Mouse (Mus musculus): ENCODE results near the gene Crim1. TPM values are rescaled to one million over a fixed set of nuclear protein-coding genes. Genes with fewer than 3 reads are reported as not detected.

Gene Crim1
- polyA plus RNA-seq, 1 experiment from 2014 or later, result 7.2 TPM

DNA sequence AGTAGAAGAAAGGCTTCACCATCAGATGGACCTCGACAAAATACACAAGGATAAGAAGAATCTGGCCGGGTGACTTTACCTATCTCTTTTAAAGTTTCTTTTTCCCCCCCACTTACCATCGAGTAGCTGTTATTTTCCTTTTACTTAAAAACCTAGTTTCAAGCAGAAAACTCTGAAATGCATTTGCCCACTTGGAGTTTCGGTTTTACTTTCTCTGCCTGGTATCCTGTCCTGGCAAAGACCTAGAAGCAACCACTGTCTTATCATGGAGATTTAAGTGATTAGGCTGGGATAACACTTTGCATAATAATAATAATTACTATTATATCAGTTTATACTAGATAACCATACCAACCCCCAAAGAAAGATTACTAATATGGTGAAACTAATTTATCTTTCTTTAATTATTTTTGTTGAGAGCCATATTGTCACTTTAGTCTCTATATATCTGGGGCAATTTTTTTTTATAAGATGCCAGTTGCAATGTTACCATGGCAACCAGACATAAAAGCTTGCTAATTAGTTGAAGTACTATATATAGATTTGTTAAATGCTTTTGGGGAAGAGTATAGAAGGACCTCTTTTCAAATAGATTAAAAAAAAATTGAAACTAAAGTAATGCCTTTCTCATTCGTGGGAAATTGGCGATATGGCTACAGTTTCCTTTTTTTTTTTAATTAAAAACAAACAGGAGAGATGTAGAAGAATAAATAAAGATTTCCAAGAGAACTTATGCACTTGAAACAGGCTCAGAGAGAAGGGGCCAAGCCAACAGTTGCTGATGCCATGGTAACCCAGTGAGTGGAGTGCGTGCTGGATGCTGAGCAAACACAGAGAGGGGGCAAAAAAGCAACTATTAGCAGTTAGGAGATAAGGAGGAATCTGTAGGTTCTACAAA is 74.8 kb downstream of the Crim1 start:
- H3K9me3 ChIP-seq (ENCODE audit: control insufficient read depth, low read length), result no peaks in the 10 kb centered on the region
- ATAC-seq (ENCODE audit: low read depth), result no peak

DNA sequence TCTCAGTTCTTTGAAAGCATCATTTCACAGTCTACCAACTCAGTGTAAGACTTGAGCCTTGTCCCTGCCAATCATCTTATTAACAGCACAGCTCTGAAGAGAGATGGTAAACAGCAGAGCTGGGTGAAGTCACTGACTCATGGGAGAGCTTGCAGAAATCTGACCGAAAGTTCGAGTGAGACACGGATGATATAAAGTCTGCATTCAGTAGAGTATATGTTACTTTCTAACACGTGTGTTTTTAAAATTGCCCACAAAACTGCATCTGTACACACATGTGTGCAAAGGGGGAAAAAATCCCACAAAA is 75.4 kb downstream of the Crim1 start:
- H3K9me3 ChIP-seq (ENCODE audit: control insufficient read depth, low read length), result no peaks in the 10 kb centered on the region
- no peaks in the 10 kb centered on the region for H3K27me3 ChIP-seq (replicated peaks; ENCODE audit: control insufficient read depth, insufficient read depth, low read length)
- H3K4me3 ChIP-seq (ENCODE audit: low read depth, low read length), result no peak overlapping the region
- DNase-seq (ENCODE audit: low spot score) (no peak), ATAC-seq (ENCODE audit: low read depth) (no peak)
- no peak overlapping the region for H3K4me2 ChIP-seq (ENCODE audit: low read depth, low read length)
- H3K27ac ChIP-seq (replicated peaks; ENCODE audit: low read depth, low read length), result no peak overlapping the region
- WGBS, result 67% methylated on average over 4 of the region's 4 CpGs
- no peaks in the 10 kb centered on the region for H3K36me3 ChIP-seq (ENCODE audit: control insufficient read depth, insufficient read depth, low read length)
- H3K9ac ChIP-seq (ENCODE audit: low read depth, low read length), result no peak overlapping the region
- H3K4me1 ChIP-seq (ENCODE audit: control insufficient read depth, insufficient read depth, low read length), result peaks cover 25% of the 10 kb centered on the region

More for the DNA sequence above, 74.8 kb downstream of the Crim1 start:
- no peak for DNase-seq (ENCODE audit: low spot score)
- no peaks in the 10 kb centered on the region for H3K27me3 ChIP-seq (replicated peaks; ENCODE audit: control insufficient read depth, insufficient read depth, low read length)
- no peak overlapping the region for H3K4me2 ChIP-seq (ENCODE audit: low read depth, low read length)
- no peak overlapping the region for H3K27ac ChIP-seq (replicated peaks; ENCODE audit: low read depth, low read length)
- H3K36me3 ChIP-seq (ENCODE audit: control insufficient read depth, insufficient read depth, low read length), result no peaks in the 10 kb centered on the region
- H3K4me3 ChIP-seq (ENCODE audit: low read depth, low read length), result no peak overlapping the region
- no peak overlapping the region for H3K9ac ChIP-seq (ENCODE audit: low read depth, low read length)
- peaks cover 23% of the 10 kb centered on the region for H3K4me1 ChIP-seq (ENCODE audit: control insufficient read depth, insufficient read depth, low read length)
- WGBS, result 77% methylated on average over 7 of the region's 7 CpGs

DNA sequence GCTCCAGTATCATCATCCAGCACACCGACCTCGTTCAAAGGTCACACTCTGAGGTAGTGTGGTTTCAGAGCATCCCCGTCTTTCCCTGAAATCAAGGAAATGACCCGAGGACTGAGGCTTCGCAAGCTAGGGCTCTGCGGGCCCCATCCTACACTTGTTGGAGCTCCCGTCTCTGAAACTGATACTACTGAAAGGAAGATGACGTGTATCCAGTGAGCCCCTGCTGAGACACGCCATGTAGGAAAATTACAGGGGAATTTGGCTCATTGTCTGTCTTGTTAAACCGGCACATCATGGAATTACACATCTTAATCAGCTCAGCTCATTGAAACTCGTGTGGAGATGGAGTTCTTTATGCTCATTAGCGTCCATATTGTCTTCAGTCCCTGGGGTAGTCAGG is 79.1 kb downstream of the Crim1 start:
- ATAC-seq (ENCODE audit: low read depth) (peak; percentile 47; the same call in 1 of the 2 replicates), DNase-seq (ENCODE audit: low spot score) (peak; percentile 48)
- Histone ChIP-seq H3K4me2 (ENCODE audit: low read depth, low read length) (no peak overlapping the region), H3K4me1 (ENCODE audit: control insufficient read depth, insufficient read depth, low read length) (0 out of 2 replicates have a peak, but pooled peaks cover 9% of the 10 kb centered on the region), H3K4me3 (ENCODE audit: low read depth, low read length) (no peak overlapping the region), H3K9me3 (ENCODE audit: control insufficient read depth, low read length) (no peaks in the 10 kb centered on the region), H3K9ac (ENCODE audit: low read depth, low read length) (no peak overlapping the region), H3K27ac (replicated peaks; ENCODE audit: low read depth, low read length) (no peak overlapping the region), H3K27me3 (replicated peaks; ENCODE audit: control insufficient read depth, insufficient read depth, low read length) (no peaks in the 10 kb centered on the region), H3K36me3 (ENCODE audit: control insufficient read depth, insufficient read depth, low read length) (no peaks in the 10 kb centered on the region)
- WGBS, result 50% methylated on average over 12 of the region's 12 CpGs

DNA sequence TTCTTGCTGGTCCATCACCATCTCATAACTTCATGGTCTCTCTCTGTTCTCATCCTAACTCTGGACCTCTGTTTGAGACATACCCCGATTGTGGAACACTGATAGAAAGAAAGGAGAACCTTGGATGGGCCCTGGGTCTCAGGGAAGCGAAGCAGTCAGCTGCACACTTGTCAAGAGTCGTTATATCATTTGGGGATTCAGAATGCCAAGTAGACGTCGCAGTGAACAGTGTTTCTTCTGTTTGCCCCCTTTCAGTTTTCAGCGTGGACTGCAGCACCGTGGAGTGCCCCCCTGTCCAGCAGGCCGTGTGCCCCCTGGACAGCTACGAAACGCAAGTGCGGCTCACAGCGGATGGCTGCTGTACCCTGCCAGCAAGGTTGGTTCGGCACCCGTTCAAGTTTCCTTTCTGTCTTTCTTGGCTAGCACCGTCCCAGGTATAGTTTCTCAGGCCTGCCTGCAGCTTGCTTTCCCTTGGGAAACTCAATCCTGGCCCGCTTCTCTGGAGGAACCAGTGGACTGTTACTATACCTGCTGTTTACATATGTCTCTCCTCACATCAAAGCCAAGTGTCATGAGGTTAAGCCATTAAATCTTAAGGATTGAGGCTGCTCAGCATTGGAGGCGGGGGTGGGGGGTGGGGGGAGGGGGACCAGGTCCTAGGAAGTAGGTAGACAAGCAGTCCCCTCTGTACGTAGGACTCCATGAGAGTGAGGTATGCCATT is 81.1 kb downstream of the Crim1 start:
- H3K9ac ChIP-seq (ENCODE audit: low read depth, low read length), result no peak overlapping the region
- 57% methylated on average over 18 of the region's 18 CpGs for WGBS
- no peaks in the 10 kb centered on the region for H3K36me3 ChIP-seq (ENCODE audit: control insufficient read depth, insufficient read depth, low read length)
- H3K4me3 ChIP-seq (ENCODE audit: low read depth, low read length), result no peak overlapping the region
- DNase-seq (ENCODE audit: low spot score) (no peak), ATAC-seq (ENCODE audit: low read depth) (peak; percentile 19; the same call in 1 of the 2 replicates)
- no peaks in the 10 kb centered on the region for H3K27me3 ChIP-seq (replicated peaks; ENCODE audit: control insufficient read depth, insufficient read depth, low read length)
- H3K4me1 ChIP-seq (ENCODE audit: control insufficient read depth, insufficient read depth, low read length), result 0 out of 2 replicates have a peak, but pooled peaks cover 6% of the 10 kb centered on the region
- H3K4me2 ChIP-seq (ENCODE audit: low read depth, low read length), result no peak overlapping the region
- H3K9me3 ChIP-seq (ENCODE audit: control insufficient read depth, low read length), result no peaks in the 10 kb centered on the region
- no peak overlapping the region for H3K27ac ChIP-seq (replicated peaks; ENCODE audit: low read depth, low read length)

DNA sequence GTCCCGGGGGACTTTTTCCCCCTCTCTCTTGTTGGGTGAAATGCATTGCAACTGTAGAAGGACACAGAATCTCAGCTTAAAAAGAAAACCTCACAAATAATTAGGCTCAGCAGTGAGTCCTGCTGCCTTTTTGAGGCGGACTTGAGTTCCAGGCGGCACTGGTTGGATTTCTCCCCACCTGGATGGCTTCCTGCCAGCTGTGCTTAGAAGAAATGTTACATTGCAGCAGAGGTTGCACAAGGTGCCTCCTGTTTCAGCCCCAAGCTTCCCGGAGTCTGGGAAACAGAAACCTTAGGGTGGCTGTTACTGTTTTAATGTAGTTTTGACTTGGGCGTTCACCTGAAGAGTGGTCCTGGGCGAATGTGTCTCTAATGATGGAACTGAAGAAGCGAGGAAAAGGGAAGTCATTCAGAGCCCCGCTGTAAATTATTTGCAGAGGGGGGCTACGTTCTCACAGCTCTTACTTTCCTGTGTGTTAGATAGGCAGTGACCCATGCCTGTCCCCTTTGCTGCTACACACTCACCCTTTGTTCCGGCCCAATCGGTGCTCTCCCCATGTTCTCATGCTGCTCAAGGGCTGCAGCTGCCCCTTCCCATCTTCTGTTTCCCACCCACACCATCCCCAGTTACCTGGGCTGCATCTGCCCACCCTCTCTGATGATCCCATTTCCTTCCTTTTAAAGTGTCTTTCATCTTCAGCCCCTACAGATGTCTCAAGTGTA is 83.4 kb downstream of the Crim1 start:
- Histone ChIP-seq H3K27ac (replicated peaks; ENCODE audit: low read depth, low read length) (no peak overlapping the region), H3K36me3 (ENCODE audit: control insufficient read depth, insufficient read depth, low read length) (0 out of 2 replicates have a peak, but pooled peaks cover 3% of the 10 kb centered on the region), H3K27me3 (replicated peaks; ENCODE audit: control insufficient read depth, insufficient read depth, low read length) (no peaks in the 10 kb centered on the region), H3K4me2 (ENCODE audit: low read depth, low read length) (no peak overlapping the region), H3K4me1 (ENCODE audit: control insufficient read depth, insufficient read depth, low read length) (0 out of 2 replicates have a peak, but pooled peaks cover 6% of the 10 kb centered on the region), H3K9me3 (ENCODE audit: control insufficient read depth, low read length) (no peaks in the 10 kb centered on the region), H3K4me3 (ENCODE audit: low read depth, low read length) (no peak overlapping the region), H3K9ac (ENCODE audit: low read depth, low read length) (no peak overlapping the region)
- WGBS, result 65% methylated on average over 11 of the region's 11 CpGs
- DNase-seq (ENCODE audit: low spot score), result peak; percentile 71
- ATAC-seq (ENCODE audit: low read depth), result no peak

DNA sequence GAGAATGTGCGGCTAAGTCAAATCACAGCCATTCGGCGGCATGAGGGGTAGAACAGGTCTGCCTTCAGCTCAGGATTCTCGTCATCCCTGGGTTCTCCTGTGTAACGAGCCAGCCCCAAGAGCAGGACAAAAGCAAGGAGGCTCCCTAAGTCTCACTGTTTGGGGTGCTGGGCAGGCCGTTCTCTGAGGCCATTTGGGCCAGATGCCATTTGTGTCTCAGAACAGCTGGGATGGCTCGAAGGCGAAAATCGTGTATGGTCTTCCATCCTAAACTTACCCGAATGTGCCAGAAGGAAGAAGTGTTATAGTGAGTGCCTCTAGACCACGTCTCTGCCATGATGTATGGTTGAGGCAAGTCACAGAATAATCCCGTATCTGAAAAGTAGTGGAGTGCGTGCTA is 86.0 kb downstream of the Crim1 start:
- Histone ChIP-seq H3K36me3 (ENCODE audit: control insufficient read depth, insufficient read depth, low read length) (0 out of 2 replicates have a peak, but pooled peaks cover 3% of the 10 kb centered on the region), H3K9me3 (ENCODE audit: control insufficient read depth, low read length) (no peaks in the 10 kb centered on the region), H3K4me2 (ENCODE audit: low read depth, low read length) (no peak overlapping the region), H3K27ac (replicated peaks; ENCODE audit: low read depth, low read length) (no peak overlapping the region), H3K4me1 (ENCODE audit: control insufficient read depth, insufficient read depth, low read length) (0 out of 2 replicates have a peak, but pooled peaks cover 3% of the 10 kb centered on the region), H3K9ac (ENCODE audit: low read depth, low read length) (no peak overlapping the region), H3K27me3 (replicated peaks; ENCODE audit: control insufficient read depth, insufficient read depth, low read length) (no peaks in the 10 kb centered on the region), H3K4me3 (ENCODE audit: low read depth, low read length) (no peak overlapping the region)
- 86% methylated on average over 13 of the region's 13 CpGs for WGBS
- ATAC-seq (ENCODE audit: low read depth), result no peak
- no peak for DNase-seq (ENCODE audit: low spot score)

DNA sequence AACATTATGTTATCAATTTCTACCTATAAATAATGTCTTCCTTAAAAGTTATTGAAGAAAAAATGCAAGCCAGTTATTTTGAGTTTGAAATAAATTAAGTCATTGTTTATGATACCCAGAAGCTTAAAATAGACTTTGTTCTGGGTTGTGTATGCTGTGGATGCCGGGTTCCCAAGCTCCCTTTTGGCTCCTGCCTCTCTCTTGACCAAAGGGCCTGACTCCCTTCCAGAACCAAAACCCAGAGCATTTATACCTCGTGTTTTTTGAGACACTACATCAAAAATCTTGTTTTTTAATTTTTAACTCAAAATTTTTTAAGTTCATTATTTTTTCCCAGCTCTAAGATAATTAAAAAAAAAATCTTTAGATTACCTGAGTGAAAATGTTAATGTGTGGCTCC is 87.3 kb downstream of the Crim1 start:
- Histone ChIP-seq H3K4me1 (ENCODE audit: control insufficient read depth, insufficient read depth, low read length) (peaks cover 3% of the 10 kb centered on the region; the same call in 1 of the 2 replicates), H3K4me2 (ENCODE audit: low read depth, low read length) (no peak overlapping the region), H3K27me3 (replicated peaks; ENCODE audit: control insufficient read depth, insufficient read depth, low read length) (no peaks in the 10 kb centered on the region), H3K4me3 (ENCODE audit: low read depth, low read length) (no peak overlapping the region), H3K36me3 (ENCODE audit: control insufficient read depth, insufficient read depth, low read length) (0 out of 2 replicates have a peak, but pooled peaks cover 3% of the 10 kb centered on the region), H3K9me3 (ENCODE audit: control insufficient read depth, low read length) (no peaks in the 10 kb centered on the region), H3K27ac (replicated peaks; ENCODE audit: low read depth, low read length) (no peak overlapping the region), H3K9ac (ENCODE audit: low read depth, low read length) (no peak overlapping the region)
- DNase-seq (ENCODE audit: low spot score) (no peak), ATAC-seq (ENCODE audit: low read depth) (no peak)
- 72% methylated on average over 2 of the region's 2 CpGs for WGBS

DNA sequence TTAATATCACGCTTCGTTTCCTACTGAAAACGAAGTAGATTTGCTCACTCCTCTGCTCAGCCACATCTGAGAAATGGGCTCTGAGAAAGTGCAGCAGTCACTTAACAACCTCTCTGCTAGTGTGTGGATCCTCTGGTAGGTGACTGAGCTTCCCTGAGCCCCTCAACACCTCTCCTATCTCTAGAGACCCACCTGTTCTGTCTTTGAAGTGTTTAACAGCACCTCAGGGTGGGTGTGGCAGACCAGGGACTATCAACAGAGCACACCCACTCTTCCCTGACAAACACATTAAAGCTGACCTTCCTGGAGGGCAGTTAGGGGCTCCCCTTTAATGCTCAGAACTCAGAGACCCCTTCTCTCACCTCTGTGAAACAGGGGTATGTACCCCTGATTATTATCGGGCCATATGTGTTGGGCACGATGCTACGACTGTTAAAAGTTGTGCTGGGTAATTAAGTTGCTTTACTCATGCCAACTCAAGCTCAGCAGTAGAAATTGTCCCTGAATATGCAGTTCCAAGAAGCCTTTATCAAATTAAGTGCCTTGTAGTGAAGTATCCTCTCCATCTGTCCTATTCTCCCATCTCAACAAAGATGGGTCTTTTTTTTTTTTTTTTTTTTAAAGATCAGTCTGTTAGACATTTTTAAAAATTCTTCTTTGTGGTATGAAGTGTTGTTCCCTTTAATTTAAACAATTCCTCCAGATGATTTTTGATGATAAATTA is 90.3 kb downstream of the Crim1 start:
- 0 out of 2 replicates have a peak, but pooled peaks cover 9% of the 10 kb centered on the region for H3K36me3 ChIP-seq (ENCODE audit: control insufficient read depth, insufficient read depth, low read length)
- 86% methylated on average over 6 of the region's 6 CpGs for WGBS
- no peak for ATAC-seq (ENCODE audit: low read depth)
- no peak overlapping the region for H3K27ac ChIP-seq (replicated peaks; ENCODE audit: low read depth, low read length)
- H3K4me2 ChIP-seq (ENCODE audit: low read depth, low read length), result no peak overlapping the region
- H3K27me3 ChIP-seq (replicated peaks; ENCODE audit: control insufficient read depth, insufficient read depth, low read length), result no peaks in the 10 kb centered on the region
- H3K4me3 ChIP-seq (ENCODE audit: low read depth, low read length), result no peak overlapping the region
- DNase-seq (ENCODE audit: low spot score), result no peak
- no peak overlapping the region for H3K9ac ChIP-seq (ENCODE audit: low read depth, low read length)
- H3K9me3 ChIP-seq (ENCODE audit: control insufficient read depth, low read length), result no peaks in the 10 kb centered on the region
- H3K4me1 ChIP-seq (ENCODE audit: control insufficient read depth, insufficient read depth, low read length), result no peaks in the 10 kb centered on the region; the same call in 1 of the 2 replicates

Measured in embryonic facial prominence, embryonic 14.5 days (tissue).